Mouse (Mus musculus) gastrocnemius, postnatal 10 days (tissue): ENCODE data around the gene Baiap3. TPM values are rescaled to one million over a fixed set of nuclear protein-coding genes. Genes with fewer than 3 reads are reported as not detected.
"Not testable (repeated sequence)": the region's sequence is repeated elsewhere in the genome, so short reads cannot be mapped to it uniquely, and the experiment has no call there.

Experiments
- DNase-seq: peaks from one replicate; pipeline ENCODE4 v3.0.0; 2021; ENCODE audit warnings: mixed read lengths
- total RNA-seq, 2 experiments: library from RNA; stranded (reverse); gene quantifications; 2 replicates each; pipeline ENCODE4 v1.2.3; 2021

The Baiap3 gene
- total RNA-seq, 2 experiments from 2014 or later = 0.26 to 0.59 TPM

DNA sequence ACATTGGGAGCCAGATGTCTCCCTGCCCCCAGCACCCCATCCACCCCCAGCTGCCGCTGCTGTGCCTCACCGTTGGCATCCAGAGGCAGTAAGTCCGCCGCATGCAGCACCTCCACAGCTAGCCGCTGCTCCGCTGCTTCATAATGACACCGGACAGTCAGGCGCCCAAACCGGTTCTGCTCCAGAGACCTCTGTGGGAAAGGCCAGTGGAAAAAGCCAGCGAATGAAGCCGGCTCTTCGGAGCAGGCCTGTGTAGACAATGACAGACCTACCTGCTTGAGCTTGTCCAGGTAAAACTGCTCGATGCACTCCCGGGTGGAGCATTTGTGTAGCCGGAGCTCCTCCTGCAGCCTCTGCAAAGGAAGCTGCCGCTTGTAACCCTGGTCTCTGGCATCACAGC lies 11.9 kb downstream of the Baiap3 start:
- DNase-seq = no peak

DNA sequence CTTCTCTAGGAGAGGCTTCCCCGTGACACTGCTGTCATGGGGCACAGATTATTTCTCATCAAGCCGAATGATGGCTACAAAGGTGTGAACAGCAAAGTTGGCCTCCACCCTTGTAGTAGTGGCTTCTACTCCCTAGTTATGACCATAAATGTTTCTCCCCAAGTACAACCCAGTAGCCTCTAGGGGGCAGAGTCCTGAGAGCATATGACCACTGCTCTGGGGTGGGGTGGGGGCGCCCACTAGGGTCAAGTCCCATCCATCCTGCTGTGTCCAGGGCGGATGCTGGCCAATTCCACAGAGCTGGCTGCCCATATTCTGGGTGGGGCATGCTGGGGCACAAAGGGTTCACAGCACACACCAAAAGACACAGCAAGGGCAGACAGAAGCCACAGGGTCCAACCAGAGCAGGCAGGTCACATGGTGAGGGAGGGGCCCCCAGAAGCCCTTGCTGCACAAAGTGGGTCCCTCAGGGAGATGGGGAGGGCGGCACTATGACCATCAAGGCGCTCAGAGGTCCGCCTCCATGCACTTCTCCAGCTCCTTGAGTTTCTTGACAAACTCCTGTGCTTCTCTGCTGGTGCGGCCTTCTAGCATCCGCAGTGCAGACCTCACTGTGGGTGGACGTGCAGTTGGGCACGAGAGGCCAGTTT lies 12.9 kb downstream of the Baiap3 start:
- no peak for DNase-seq

GRCm38 (mm10) chr17:25239695-25240636 lies 16.2 kb downstream of the Baiap3 start, which contains the start of the genes Gnptg and Tsr3:
TSS of gene Gnptg (minus strand) at chr17:25240124.
TSS of gene Tsr3 (plus strand) at chr17:25240170.
- DNase-seq = peak; percentile 84

- DNase-seq = no peak
Observed at GRCm38 (mm10) chr17:25235635-25236034, 20.5 kb downstream of the Baiap3 start.

GRCm38 (mm10) chr17:25231621-25232020 lies 24.5 kb downstream of the Baiap3 start:
- not testable (repeated sequence) for DNase-seq

DNA sequence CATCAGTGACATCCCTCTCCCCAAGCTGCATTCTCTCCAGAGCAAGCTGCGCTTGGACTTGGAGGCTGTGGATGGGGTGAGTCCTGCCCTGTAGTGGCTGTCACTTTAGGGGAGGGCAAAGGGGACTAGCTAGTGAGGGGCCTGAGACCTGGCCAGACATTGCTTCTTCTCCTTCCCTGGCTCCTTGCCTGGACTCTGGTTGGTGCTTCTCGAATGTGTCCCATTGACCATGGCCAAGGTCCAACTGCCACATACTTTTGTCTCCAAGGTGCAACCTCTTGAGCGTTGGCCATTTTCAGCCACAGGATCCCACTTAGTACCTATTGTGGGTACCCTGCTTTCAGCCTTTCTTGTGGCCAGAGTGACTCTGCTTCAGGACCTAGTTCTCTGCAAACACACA lies 25.5 kb downstream of the Baiap3 start:
- no peak for DNase-seq

DNA sequence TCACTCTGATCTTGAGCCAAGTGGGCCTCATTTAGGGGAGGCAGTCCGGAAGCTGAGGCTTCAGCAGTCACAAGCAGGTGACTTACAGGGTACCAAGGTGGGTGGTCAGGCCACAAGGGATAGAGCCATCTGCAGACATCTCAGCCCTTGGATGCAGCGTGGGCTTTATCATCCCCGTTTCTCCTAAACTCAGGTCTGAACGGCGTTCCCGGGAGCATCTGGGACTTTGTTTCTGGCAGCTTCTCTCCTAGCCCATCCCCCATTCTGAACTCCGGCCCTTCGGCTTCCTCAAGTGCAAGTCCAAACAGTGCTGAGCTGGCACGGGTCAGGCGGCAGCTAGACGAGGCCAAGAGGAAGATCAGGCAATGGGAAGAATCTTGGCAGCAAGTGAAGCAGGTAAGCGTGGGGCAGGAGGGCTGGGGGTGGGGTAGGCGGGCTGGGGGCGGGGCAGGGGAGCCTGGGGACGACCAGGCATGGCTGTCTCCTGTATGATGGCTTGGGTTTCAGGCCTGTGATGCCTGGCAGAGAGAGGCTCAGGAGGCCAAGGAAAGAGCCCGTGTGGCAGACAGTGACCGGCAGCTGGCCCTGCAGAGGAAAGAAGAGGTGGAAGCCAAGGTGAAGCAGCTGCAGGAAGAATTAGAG lies 26.0 kb downstream of the Baiap3 start:
- not testable (repeated sequence) for DNase-seq

GRCm38 (mm10) chr17:25227991-25228390 lies 28.2 kb downstream of the Baiap3 start:
- no peak for DNase-seq

GRCm38 (mm10) chr17:25225659-25226058 lies 30.5 kb downstream of the Baiap3 start:
- DNase-seq = no peak

DNA sequence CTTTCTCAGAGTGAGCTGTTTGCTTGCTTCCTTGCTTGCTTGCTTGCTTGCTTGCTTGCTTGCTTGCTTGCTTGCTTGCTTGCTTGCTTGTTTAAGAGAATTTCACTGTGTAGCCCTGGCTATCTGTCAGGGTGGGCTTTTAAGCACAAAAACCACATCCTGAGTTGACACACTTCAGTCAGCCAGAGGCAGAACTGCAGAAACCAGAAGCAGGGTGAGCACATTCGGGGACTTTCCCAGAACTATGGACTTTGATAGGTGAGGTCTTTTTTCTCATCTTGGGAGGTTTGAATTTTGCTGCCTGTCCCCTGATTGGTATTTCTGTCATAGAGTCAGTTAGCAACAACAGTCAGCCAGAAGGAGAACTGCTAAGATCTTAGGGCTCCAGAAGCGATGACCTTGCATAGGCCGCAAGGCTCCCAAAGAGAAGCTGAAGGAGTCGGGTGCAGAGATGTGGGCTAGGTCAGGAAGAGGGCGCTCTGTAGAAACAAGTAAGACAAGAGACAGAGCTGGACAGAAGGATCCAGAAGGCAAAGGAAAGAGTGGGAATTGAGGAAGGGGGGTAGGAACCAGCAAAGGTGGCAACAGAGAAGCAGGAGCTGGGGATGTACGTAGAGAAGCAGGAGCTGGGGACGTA lies 31.5 kb downstream of the Baiap3 start:
- no peak for DNase-seq

- no peak for DNase-seq
Observed at GRCm38 (mm10) chr17:25222951-25223601, 33.1 kb downstream of the Baiap3 start.

- not testable (repeated sequence) for DNase-seq
Observed at GRCm38 (mm10) chr17:25222504-25222940, 33.6 kb downstream of the Baiap3 start.

DNA sequence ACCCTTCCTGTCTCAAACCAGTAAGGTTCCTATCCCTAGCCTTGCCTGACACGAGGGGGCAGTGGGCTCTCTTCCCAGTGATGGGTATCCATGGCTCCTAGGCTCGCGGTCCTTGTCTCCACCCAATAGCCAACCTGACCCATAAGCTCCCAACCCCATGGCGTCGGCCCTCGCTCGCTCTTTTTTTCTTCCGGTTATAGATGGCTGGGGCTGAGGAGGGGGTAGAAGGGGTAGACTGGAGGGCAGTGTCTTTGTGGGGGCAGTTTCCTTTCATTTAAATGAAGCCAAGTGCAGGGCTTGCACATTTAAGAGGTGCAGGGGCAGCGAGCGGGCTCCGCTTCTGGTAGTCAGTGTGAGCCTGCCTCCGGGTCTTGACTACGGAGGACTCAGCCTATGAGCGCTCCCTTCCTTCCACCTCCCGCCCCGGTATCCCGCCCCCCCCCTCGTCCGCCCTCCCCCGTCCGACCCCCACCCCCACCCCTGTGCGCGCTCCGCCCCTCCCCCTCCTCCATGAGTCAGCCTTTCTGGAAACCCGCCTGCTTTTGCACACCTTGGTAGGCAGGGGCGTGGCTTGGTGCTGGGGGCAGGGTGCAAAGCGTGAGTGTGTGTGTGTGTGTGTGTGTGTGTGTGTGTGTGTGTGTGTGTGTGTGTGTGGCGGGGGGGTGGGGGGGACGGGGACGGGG lies 34.2 kb downstream of the Baiap3 start:
- DNase-seq = no peak

DNA sequence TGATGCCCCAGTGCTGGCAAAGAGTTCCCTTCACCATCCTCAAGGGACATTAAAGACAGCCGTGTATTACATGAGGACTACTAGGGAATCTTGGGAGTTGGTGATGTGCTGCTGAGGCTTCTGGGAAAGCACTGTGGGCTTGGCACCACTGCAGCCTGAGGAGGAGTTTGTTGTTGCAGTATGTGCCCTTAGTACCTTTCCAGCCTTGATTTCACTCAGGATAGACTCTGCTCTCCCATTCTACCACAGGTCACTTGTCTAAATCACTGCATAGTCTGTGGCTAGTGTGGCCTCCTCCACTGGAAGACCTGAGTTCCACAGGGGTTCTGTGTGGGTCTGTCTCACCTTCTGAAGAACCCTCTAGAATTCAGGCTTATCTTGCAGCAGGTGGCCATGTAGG lies 35.4 kb downstream of the Baiap3 start:
- DNase-seq = no peak

- no peak for DNase-seq
Observed at GRCm38 (mm10) chr17:25219492-25220295, 36.5 kb downstream of the Baiap3 start.

- no peak for DNase-seq
Observed at GRCm38 (mm10) chr17:25218967-25219366, 37.2 kb downstream of the Baiap3 start.

- no peak for DNase-seq
Observed at GRCm38 (mm10) chr17:25215431-25215830, 40.7 kb downstream of the Baiap3 start.

- DNase-seq = no peak
Observed at GRCm38 (mm10) chr17:25211705-25212104, 44.5 kb downstream of the Baiap3 start.

- no peak for DNase-seq
Observed at GRCm38 (mm10) chr17:25210680-25211466, 45.3 kb downstream of the Baiap3 start.
